Mouse (Mus musculus) CH12.LX (cell line): ENCODE data around the gene 4930455H04Rik. TPM values are rescaled to one million over a fixed set of nuclear protein-coding genes. Genes with fewer than 3 reads are reported as not detected.

Experiments
- DNase-seq: peaks from one replicate; pipeline ENCODE4 v3.0.0-alpha.2; 2013; ENCODE audit errors: extremely low read depth
- H3K27ac ChIP-seq: 2 replicates; pipeline ENCODE4 v1.5.1; 2012; ENCODE audit warnings: low read depth, mild to moderate bottlenecking, control low read depth, moderate library complexity; ENCODE audit not compliant: insufficient read depth
- H3K27me3 ChIP-seq: replicated peaks from 2 replicates; pipeline ENCODE3; 2012; ENCODE audit warnings: inconsistent platforms
- H3K36me3 ChIP-seq, 2 experiments: replicated peaks in 1 of 2; 2 replicates each; pipeline versions ENCODE3 to v1.6.1; 2012; ENCODE audit warnings: inconsistent platforms in 1 of 2, low read length in 1 of 2, mild to moderate bottlenecking in 1 of 2, mixed read lengths in 1 of 2, moderate library complexity in 1 of 2; ENCODE audit not compliant: control insufficient read depth in 1 of 2, insufficient read depth in 1 of 2
- H3K4me1 ChIP-seq, 2 experiments: 2 replicates each; pipeline ENCODE4 v1.6.1; 2012; ENCODE audit warnings: inconsistent platforms in 1 of 2, moderate library complexity in 1 of 2; ENCODE audit not compliant: insufficient read depth in 2 of 2, control insufficient read depth in 1 of 2
- H3K4me2 ChIP-seq: 2 replicates; pipeline ENCODE4 v1.6.1; 2012; ENCODE audit warnings: low read depth, mild to moderate bottlenecking, control low read depth; ENCODE audit not compliant: poor library complexity, insufficient read depth, severe bottlenecking
- H3K4me3 ChIP-seq, 3 experiments: fragments of 150-350 bp in 1 of 3; sonication (generic) in 1 of 3; replicated peaks in 1 of 3; 2 replicates each; pipeline versions ENCODE3 to v1.5.1; 2011 to 2012; ENCODE audit warnings: low read depth in 2 of 3, low read length in 2 of 3, mild to moderate bottlenecking in 2 of 3, moderate library complexity in 2 of 3, control low read depth in 1 of 3, improper control_type of control experiment in 1 of 3, inconsistent platforms in 1 of 3, mixed read lengths in 1 of 3; ENCODE audit not compliant: poor library complexity in 1 of 3
- H3K79me2 ChIP-seq: replicated peaks from 2 replicates; pipeline ENCODE4 v1.6.1; 2012; ENCODE audit warnings: mild to moderate bottlenecking, moderate library complexity; ENCODE audit not compliant: control insufficient read depth, poor library complexity, insufficient read depth, severe bottlenecking; ENCODE audit errors: extremely low read depth
- H3K9ac ChIP-seq: 2 replicates; pipeline ENCODE4 v1.6.1; 2012; ENCODE audit warnings: low read depth, mild to moderate bottlenecking, control low read depth, moderate library complexity; ENCODE audit not compliant: insufficient read depth
- H3K9me3 ChIP-seq: replicated peaks from 2 replicates; pipeline ENCODE3; 2012; ENCODE audit warnings: low read length, inconsistent platforms, mixed read lengths
- CHD1 ChIP-seq: IDR thresholded peaks from 2 replicates; pipeline ENCODE4 v1.6.1; 2012; ENCODE audit warnings: low read depth, low read length, improper control_type of control experiment, inconsistent platforms
- CTCF ChIP-seq, 2 experiments: IDR thresholded peaks in 1 of 2; conservative IDR thresholded peaks in 1 of 2; 2 replicates each; pipeline ENCODE4 v1.5.1; 2011 to 2012; ENCODE audit warnings: low read depth in 2 of 2, low read length in 2 of 2, improper control_type of control experiment in 1 of 2, inconsistent platforms in 1 of 2, mild to moderate bottlenecking in 1 of 2, moderate library complexity in 1 of 2
- ELF1 ChIP-seq: IDR thresholded peaks from 2 replicates; pipeline ENCODE4 v1.6.1; 2014; ENCODE audit warnings: low read depth, mild to moderate bottlenecking, inconsistent platforms, low read length, improper control_type of control experiment
- EP300 ChIP-seq: IDR thresholded peaks from 2 replicates; pipeline ENCODE4 v1.6.1; 2011; ENCODE audit warnings: low read length, improper control_type of control experiment
- GABPA ChIP-seq: IDR thresholded peaks from 2 replicates; pipeline ENCODE4 v1.6.1; 2012; ENCODE audit warnings: low read depth, low read length, improper control_type of control experiment, inconsistent platforms; ENCODE audit not compliant: insufficient replicate concordance
- HCFC1 ChIP-seq: IDR thresholded peaks from 2 replicates; pipeline ENCODE4 v1.6.1; 2012; ENCODE audit warnings: low read depth, mild to moderate bottlenecking, inconsistent platforms, low read length, improper control_type of control experiment
- IRF4 ChIP-seq: IDR thresholded peaks from 2 replicates; pipeline ENCODE4 v1.6.1; 2014; ENCODE audit warnings: low read depth, mild to moderate bottlenecking, inconsistent platforms, low read length, improper control_type of control experiment
- JUN ChIP-seq: IDR thresholded peaks from 2 replicates; pipeline ENCODE4 v1.6.1; 2011; ENCODE audit warnings: low read depth, mild to moderate bottlenecking, low read length, improper control_type of control experiment, moderate library complexity; ENCODE audit not compliant: insufficient read depth
- JUND ChIP-seq: conservative IDR thresholded peaks from 2 replicates; pipeline ENCODE4 v1.6.1; 2011; ENCODE audit warnings: low read depth, low read length, improper control_type of control experiment
- KAT2A ChIP-seq: IDR thresholded peaks from 2 replicates; pipeline ENCODE4 v1.6.1; 2012; ENCODE audit warnings: low read length, improper control_type of control experiment, inconsistent platforms; ENCODE audit not compliant: insufficient replicate concordance
- MAFK ChIP-seq: IDR thresholded peaks from 2 replicates; pipeline ENCODE4 v1.6.1; 2011; ENCODE audit warnings: low read length, improper control_type of control experiment; ENCODE audit not compliant: insufficient replicate concordance
- MAX ChIP-seq: IDR thresholded peaks from 2 replicates; pipeline ENCODE4 v1.6.1; 2011; ENCODE audit warnings: low read length, improper control_type of control experiment
- MAZ ChIP-seq: IDR thresholded peaks from 2 replicates; pipeline ENCODE4 v1.6.1; 2012; ENCODE audit warnings: low read depth, mild to moderate bottlenecking, inconsistent platforms, low read length, improper control_type of control experiment, moderate library complexity
- MXI1 ChIP-seq: IDR thresholded peaks from 2 replicates; pipeline ENCODE4 v1.6.1; 2011; ENCODE audit warnings: mild to moderate bottlenecking, low read depth, low read length, improper control_type of control experiment
- NELFE ChIP-seq: IDR thresholded peaks from 2 replicates; pipeline ENCODE4 v1.6.1; 2011; ENCODE audit warnings: low read depth, low read length, improper control_type of control experiment
- NRF1 ChIP-seq: IDR thresholded peaks from 2 replicates; pipeline ENCODE4 v1.6.1; 2014; ENCODE audit warnings: low read depth, mild to moderate bottlenecking, inconsistent platforms, low read length, improper control_type of control experiment, moderate library complexity
- SIN3A ChIP-seq: IDR thresholded peaks from 2 replicates; pipeline ENCODE4 v1.6.1; 2012; ENCODE audit warnings: low read length, improper control_type of control experiment, inconsistent platforms
- SMC3 ChIP-seq: IDR thresholded peaks from 2 replicates; pipeline ENCODE4 v1.6.1; 2011; ENCODE audit warnings: low read depth, low read length, improper control_type of control experiment
- TBP ChIP-seq: conservative IDR thresholded peaks from 2 replicates; pipeline ENCODE4 v1.6.1; 2011; ENCODE audit warnings: low read depth, low read length, improper control_type of control experiment
- TCF12 ChIP-seq: IDR thresholded peaks from 2 replicates; pipeline ENCODE4 v1.6.1; 2014; ENCODE audit warnings: low read depth, mild to moderate bottlenecking, inconsistent platforms, low read length, improper control_type of control experiment
- USF1 ChIP-seq: IDR thresholded peaks from 2 replicates; pipeline ENCODE4 v1.6.1; 2014; ENCODE audit warnings: low read depth, mild to moderate bottlenecking, inconsistent platforms, low read length, improper control_type of control experiment
- USF2 ChIP-seq: conservative IDR thresholded peaks from 2 replicates; pipeline ENCODE4 v1.6.1; 2011; ENCODE audit warnings: low read depth, low read length, improper control_type of control experiment
- ZC3H11A ChIP-seq: IDR thresholded peaks from 2 replicates; pipeline ENCODE4 v1.6.1; 2012; ENCODE audit warnings: low read depth, mild to moderate bottlenecking, inconsistent platforms, low read length, improper control_type of control experiment
- ZKSCAN1 ChIP-seq: IDR thresholded peaks from 2 replicates; pipeline ENCODE4 v1.6.1; 2012; ENCODE audit warnings: low read depth, inconsistent platforms, low read length, improper control_type of control experiment, borderline replicate concordance
- ZNF384 ChIP-seq: IDR thresholded peaks from 2 replicates; pipeline ENCODE4 v1.6.1; 2012; ENCODE audit warnings: low read depth, low read length, improper control_type of control experiment, inconsistent platforms
- dilution Hi-C: fragments of 300-500 bp; cut with MboI; formaldehyde crosslinking; loops from 2 replicates; pipeline ENCODE4 v1.14.3; 2020; ENCODE audit warnings: low sequenced_read_pairs; ENCODE audit not compliant: extremely low pct_unique_long_range_greater_than_20kb, extremely low pct_ligation_motif_present
- in situ Hi-C: fragments of 300-500 bp; cut with MboI; formaldehyde crosslinking; loops from 3 replicates; pipeline ENCODE4 v1.14.3; 2019; ENCODE audit warnings: low sequenced_read_pairs, low pct_ligation_motif_present, low pct_unique_long_range_greater_than_20kb, mixed read lengths
- polyA plus RNA-seq: library from polyadenylated mRNA; unstranded; fragments of >175 nt; gene quantifications from 2 replicates; pipeline ENCODE4 v1.2.1, GENCODE M21; 2012; ENCODE audit warnings: low read depth; ENCODE audit not compliant: insufficient read length
- total RNA-seq, 2 experiments: library from RNA; depleted of rRNA; stranded (reverse); fragments of 300-350 nt in 1 of 2; fragments of >200 nt in 1 of 2; gene quantifications; 2 replicates each; pipeline ENCODE4 v1.2.3; 2012 to 2014

The 4930455H04Rik gene
- total and polyA plus RNA-seq, 3 experiments: not detected

DNA sequence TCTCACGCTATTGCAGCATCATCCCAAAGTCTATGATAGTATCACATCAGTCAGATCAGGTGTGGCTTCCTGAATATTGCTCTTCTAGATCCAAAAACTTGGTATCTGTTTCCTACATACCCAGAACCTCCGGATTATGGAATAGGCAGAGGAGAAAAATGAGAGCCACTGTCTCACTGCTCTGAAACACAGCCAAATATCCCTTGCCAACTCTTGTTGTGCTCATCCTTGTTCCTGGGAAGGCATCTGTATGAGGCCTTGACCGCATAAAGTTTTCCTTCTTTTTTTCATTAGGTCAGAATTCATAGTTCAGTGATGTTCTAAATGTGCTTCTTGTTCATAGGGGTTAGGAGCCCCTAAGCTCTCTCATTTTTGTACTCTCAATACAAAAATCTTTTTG, 38.6 kb downstream of the 4930455H04Rik start:
- no peaks in the 10 kb centered on the region for H3K27me3 ChIP-seq
- H3K4me1 ChIP-seq: peaks cover 0 to 9% of the 10 kb centered on the region in 2 experiments; a peak in 2 of 4 replicates
- in situ Hi-C loops (no loop called here), dilution Hi-C loops (no loop called here)
- no peaks in the 10 kb centered on the region for H3K36me3 ChIP-seq
- H3K9ac ChIP-seq: no peak overlapping the region
- no peak overlapping the region for H3K4me2 ChIP-seq
- H3K79me2 ChIP-seq: no peaks in the 10 kb centered on the region
- H3K4me3 ChIP-seq: no peak overlapping the region
- no peak for DNase-seq
- no peak overlapping the region for H3K27ac ChIP-seq
- TF ChIP-seq KAT2A (no peak), EP300 (no peak), GABPA (no peak), CTCF (conservative IDR thresholded peaks at IDR 0.05 in 1 of 2, IDR thresholded peaks at IDR 0.05 in 1 of 2; ENCODE audit: low read depth in 2 of 2, low read length in 2 of 2) (no peak), JUND (no peak), JUN (no peak), HCFC1 (no peak), TCF12 (no peak), USF2 (no peak), ELF1 (no peak), NRF1 (no peak), CHD1 (no peak), MAX (no peak), NELFE (no peak), MAFK (no peak), IRF4 (no peak), USF1 (no peak), ZNF384 (no peak), MAZ (no peak), MXI1 (no peak)
- no peaks in the 10 kb centered on the region for H3K9me3 ChIP-seq

DNA sequence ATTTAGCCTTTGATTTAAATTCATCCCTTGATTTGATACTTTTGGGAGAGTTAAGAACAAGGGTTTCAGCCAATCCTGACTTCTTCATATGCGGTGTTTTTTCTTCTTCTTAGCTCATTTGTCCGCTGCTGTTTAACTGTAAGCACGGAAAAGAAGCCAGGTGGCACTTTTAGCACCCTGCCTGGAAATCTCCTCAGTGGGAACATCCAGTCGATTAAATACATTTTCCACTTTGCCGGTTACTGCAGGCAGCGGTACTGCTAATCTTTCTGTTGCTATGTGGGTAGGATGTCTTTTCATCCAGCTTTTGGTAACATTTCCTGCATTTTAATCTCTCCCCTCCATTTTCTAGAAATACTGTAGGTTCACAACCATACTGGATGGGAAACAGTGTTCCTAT, 39.3 kb downstream of the 4930455H04Rik start:
- Histone ChIP-seq H3K27ac (no peak overlapping the region), H3K4me2 (no peak overlapping the region), H3K4me3 (no peak overlapping the region), H3K36me3 (no peaks in the 10 kb centered on the region), H3K27me3 (no peaks in the 10 kb centered on the region), H3K9me3 (no peaks in the 10 kb centered on the region), H3K9ac (no peak overlapping the region), H3K79me2 (no peaks in the 10 kb centered on the region), H3K4me1 (peaks cover 0 to 9% of the 10 kb centered on the region in 2 experiments; a peak in 2 of 4 replicates)
- in situ Hi-C loops (no loop called here), dilution Hi-C loops (no loop called here)
- TF ChIP-seq ZKSCAN1 (no peak), NELFE (no peak), JUN (no peak), SMC3 (no peak), ELF1 (no peak), ZC3H11A (no peak), CHD1 (no peak), MAZ (no peak), SIN3A (no peak), TBP (no peak), JUND (no peak)
- TF ChIP-seq, all 38 proteins: peak for 0
- DNase-seq: no peak
